ENCODE assay signal across 9 mouse cellular contexts in genomic region chr4:149654232-149654631, GRCm38 (mm10). TPM values are rescaled to one million over a fixed set of nuclear protein-coding genes. Genes with fewer than 3 reads are reported as not detected.
DNase-seq lines count a peak whose midpoint lies in the region; ATAC-seq and TF ChIP-seq lines count a peak whose summit lies in the region.
"Had no signal": no experiment of that assay in that cellular context is flagged by ENCODE, and none has a peak within 500 bp of the region (broad histone marks: within the 10 kb centered on the region; RNA-seq: fewer than 3 reads in every experiment).

No protein-coding gene starts in this region.

- H3K27me3 ChIP-seq in hindbrain, embryonic 11.5 days (ENCODE audit: control insufficient read depth, insufficient read depth, low read length), result no peaks in the 10 kb centered on the region
- no peaks in the 10 kb centered on the region for H3K27me3 ChIP-seq in hindbrain, embryonic 16.5 days (replicated peaks; ENCODE audit: control insufficient read depth, insufficient read depth, low read length)
- no peaks in the 10 kb centered on the region for H3K27me3 ChIP-seq in forebrain, embryonic 10.5 days (ENCODE audit: poor library complexity, severe bottlenecking)
- H3K27me3 ChIP-seq: embryonic facial prominence, embryonic 12.5 days had no signal

- H3K4me2 ChIP-seq in hindbrain, embryonic 11.5 days (replicated peaks; ENCODE audit: low read depth, low read length), result no peak overlapping the region
- H3K4me2 ChIP-seq in hindbrain, embryonic 16.5 days (ENCODE audit: low read length), result no peak overlapping the region
- H3K4me2 ChIP-seq: embryonic facial prominence, embryonic 12.5 days had no signal

- no peaks in the 10 kb centered on the region for H3K9me3 ChIP-seq in hindbrain, embryonic 11.5 days (ENCODE audit: control insufficient read depth, low read length)
- no peaks in the 10 kb centered on the region for H3K9me3 ChIP-seq in hindbrain, embryonic 16.5 days (ENCODE audit: control insufficient read depth, low read length)
- H3K9me3 ChIP-seq in ES-E14 (ENCODE audit: control insufficient read depth, insufficient read depth, low read depth, low read length), result no peaks in the 10 kb centered on the region
- H3K9me3 ChIP-seq in forebrain, embryonic 10.5 days, result no peaks in the 10 kb centered on the region
- H3K9me3 ChIP-seq: embryonic facial prominence, embryonic 12.5 days had no signal

- H3K27ac ChIP-seq in hindbrain, embryonic 11.5 days (ENCODE audit: low read depth, low read length), result no peak overlapping the region
- H3K27ac ChIP-seq in hindbrain, embryonic 16.5 days (ENCODE audit: low read depth, low read length), result no peak overlapping the region
- no peak overlapping the region for H3K27ac ChIP-seq in ES-E14 (ENCODE audit: insufficient read depth, low read depth, low read length, poor library complexity, severe bottlenecking)
- no peak overlapping the region for H3K27ac ChIP-seq in embryonic fibroblast, embryonic 13.5 days (ENCODE audit: insufficient read depth, low read length)
- H3K27ac ChIP-seq in olfactory bulb, adult 2 months (ENCODE audit: insufficient read depth, low read depth, low read length), result no peak overlapping the region
- H3K27ac ChIP-seq in forebrain, embryonic 10.5 days, result no peak overlapping the region
- H3K27ac ChIP-seq: embryonic facial prominence, embryonic 12.5 days had no signal

- in situ Hi-C loops in ES-E14 (cut with MboI; ENCODE audit: low sequenced_read_pairs in 2 of 2, unreplicated experiment in 2 of 2), result no loop called here

- no peak for TF ChIP-seq POLR2A in embryonic fibroblast, embryonic 13.5 days (IDR thresholded peaks at IDR 0.05; ENCODE audit: low read depth, low read length)
- TF ChIP-seq POLR2A in olfactory bulb, adult 2 months (IDR thresholded peaks at IDR 0.05; ENCODE audit: insufficient read depth, low read depth, low read length), result no peak

- no peak overlapping the region for H3K9ac ChIP-seq in hindbrain, embryonic 11.5 days (ENCODE audit: low read depth, low read length)
- H3K9ac ChIP-seq in hindbrain, embryonic 16.5 days (ENCODE audit: low read depth, low read length), result no peak overlapping the region
- no peak overlapping the region for H3K9ac ChIP-seq in ES-E14 (ENCODE audit: insufficient read depth, low read depth, low read length, poor library complexity, severe bottlenecking)
- H3K9ac ChIP-seq: embryonic facial prominence, embryonic 12.5 days had no signal

- no peak for ATAC-seq in hindbrain, embryonic 11.5 days (ENCODE audit: low FRiP score)
- ATAC-seq in hindbrain, embryonic 16.5 days, result no peak

- no peaks in the 10 kb centered on the region for H3K36me3 ChIP-seq in hindbrain, embryonic 11.5 days (ENCODE audit: control insufficient read depth, insufficient read depth, low read length)
- H3K36me3 ChIP-seq in hindbrain, embryonic 16.5 days (ENCODE audit: control insufficient read depth, insufficient read depth, low read length), result peaks cover 65% of the 10 kb centered on the region
- peaks cover 26% of the 10 kb centered on the region; the same call in 1 of the 2 replicates for H3K36me3 ChIP-seq in ES-E14 (ENCODE audit: control insufficient read depth, insufficient read depth, low read length, poor library complexity, severe bottlenecking)
- H3K36me3 ChIP-seq in forebrain, embryonic 10.5 days (replicated peaks), result peaks cover 50% of the 10 kb centered on the region

- DNase-seq in hindbrain, embryonic 11.5 days (ENCODE audit: low spot score), result peak; percentile 57
- DNase-seq in A20 (ENCODE audit: low read depth, low spot score) (peak; percentile 48), ES-E14 (ENCODE audit: low read depth, low spot score) (peak; percentile 53)
- no peak for DNase-seq in ovary, postnatal 14 days (ENCODE audit: low spot score)
- DNase-seq in forebrain, embryonic 10.5 days (ENCODE audit: extremely low spot score, low spot score), result no peak

- 89% methylated on average over 4 of the region's 4 CpGs for WGBS in hindbrain, embryonic 11.5 days
- 97% methylated on average over 4 of the region's 4 CpGs for WGBS in hindbrain, embryonic 16.5 days
- WGBS in olfactory bulb, adult 2 months, result 88% methylated on average over 4 of the region's 4 CpGs
- WGBS in forebrain, embryonic 10.5 days, result 85% methylated on average over 4 of the region's 4 CpGs

- peak; percentile 37; the same call in 1 of the 2 replicates for TF ChIP-seq CTCF in embryonic fibroblast, embryonic 13.5 days (IDR thresholded peaks at IDR 0.05; ENCODE audit: borderline replicate concordance, insufficient read depth, low read length)
- TF ChIP-seq CTCF in olfactory bulb, adult 2 months (IDR thresholded peaks at IDR 0.05; ENCODE audit: insufficient read depth, low read depth, low read length), result peak; percentile 56

- no peaks in the 10 kb centered on the region for H3K4me1 ChIP-seq in hindbrain, embryonic 11.5 days (replicated peaks; ENCODE audit: control insufficient read depth, insufficient read depth, low read length)
- H3K4me1 ChIP-seq in hindbrain, embryonic 16.5 days (ENCODE audit: control insufficient read depth, insufficient read depth, low read depth, low read length), result no peaks in the 10 kb centered on the region
- H3K4me1 ChIP-seq in ES-E14 (ENCODE audit: control insufficient read depth in 2 of 2, insufficient read depth in 2 of 2, low read length in 2 of 2, poor library complexity in 1 of 2), result peaks cover 0 to 16% of the 10 kb centered on the region in 2 experiments; a peak in 2 of 4 replicates
- no peaks in the 10 kb centered on the region for H3K4me1 ChIP-seq in embryonic fibroblast, embryonic 13.5 days (ENCODE audit: control insufficient read depth, insufficient read depth, low read length)
- peaks cover 2% of the 10 kb centered on the region; the same call in 1 of the 2 replicates for H3K4me1 ChIP-seq in olfactory bulb, adult 2 months (ENCODE audit: control insufficient read depth, insufficient read depth, low read length)
- no peaks in the 10 kb centered on the region for H3K4me1 ChIP-seq in forebrain, embryonic 10.5 days

- H3K4me3 ChIP-seq in hindbrain, embryonic 11.5 days (ENCODE audit: low read depth, low read length), result no peak overlapping the region
- no peak overlapping the region for H3K4me3 ChIP-seq in hindbrain, embryonic 16.5 days (ENCODE audit: low read length)
- no peak overlapping the region for H3K4me3 ChIP-seq in ES-E14 (ENCODE audit: insufficient read depth in 1 of 2, low read depth in 1 of 2, low read length in 2 of 2, poor library complexity in 1 of 2, severe bottlenecking in 1 of 2)
- no peak overlapping the region for H3K4me3 ChIP-seq in embryonic fibroblast, embryonic 13.5 days (ENCODE audit: insufficient read depth, low read length)
- H3K4me3 ChIP-seq in olfactory bulb, adult 2 months (ENCODE audit: insufficient read depth, low read depth, low read length), result no peak overlapping the region
- no peak overlapping the region for H3K4me3 ChIP-seq in forebrain, embryonic 10.5 days
- H3K4me3 ChIP-seq: embryonic facial prominence, embryonic 12.5 days had no signal

TF ChIP-seq in ES-E14, 5 proteins besides CTCF, POLR2A, EP300 and RAD21:
- TF ChIP-seq MAFK (IDR thresholded peaks at IDR 0.05; ENCODE audit: insufficient read depth, low read depth, low read length) (no peak), ZC3H11A (IDR thresholded peaks at IDR 0.05; ENCODE audit: borderline replicate concordance, low read depth, low read length) (no peak), CHD2 (IDR thresholded peaks at IDR 0.05; ENCODE audit: low read depth, low read length) (no peak), ZNF384 (IDR thresholded peaks at IDR 0.05; ENCODE audit: low read depth, low read length) (no peak), HCFC1 (IDR thresholded peaks at IDR 0.05; ENCODE audit: borderline replicate concordance, insufficient read depth, low read length) (no peak)
TF ChIP-seq in ES-E14: peak in this region for 0.

RNA-seq across cellular contexts. Expression of gene Pik3cd, which starts 48.1 kb away (rescaled TPM):
- 10.1 and 11.3 TPM in 2 replicates for polyA plus RNA-seq in hindbrain, embryonic 11.5 days (2014; fragmentation: Nextera tagmentation; extraction: Ambion mirVana)
- 13.1 and 16.3 TPM in 2 replicates for polyA plus RNA-seq in hindbrain, embryonic 16.5 days (2015; fragmentation: Nextera tagmentation; extraction: Ambion mirVana)
- total RNA-seq in ES-E14 (2012; rRNA removed), result 6.4 and 8.0 TPM in 2 replicates
- polyA plus RNA-seq in embryonic fibroblast, embryonic 13.5 days (2011; ENCODE audit: insufficient read length, low read depth, missing spikeins), result 3.6 and 4.3 TPM in 2 replicates
- not detected in 2 replicates for polyA plus RNA-seq in olfactory bulb, adult 2 months (2012; ENCODE audit: insufficient read depth, insufficient read length, low replicate concordance, missing spikeins)
- polyA plus RNA-seq in forebrain, embryonic 10.5 days (2016; fragmentation: Nextera tagmentation; extraction: Ambion mirVana), result 4.3 and 4.6 TPM in 2 replicates

Comparison
In these comparisons a context has a peak if more than half of its experiments do, and no peak if none do; other contexts are left out.
1. DNase-seq: peak in hindbrain, embryonic 11.5 days (single experiment), A20 (single experiment) and ES-E14 (single experiment); none in ovary, postnatal 14 days (single experiment) and forebrain, embryonic 10.5 days (single experiment).